Mouse (Mus musculus): ENCODE data around the gene H2-K1. TPM values are rescaled to one million over a fixed set of nuclear protein-coding genes. Genes with fewer than 3 reads are reported as not detected.

Gene H2-K1
- polyA plus RNA-seq (2015; fragmentation: Nextera tagmentation; extraction: Ambion mirVana): 66.0 and 100 TPM in 2 replicates

DNA sequence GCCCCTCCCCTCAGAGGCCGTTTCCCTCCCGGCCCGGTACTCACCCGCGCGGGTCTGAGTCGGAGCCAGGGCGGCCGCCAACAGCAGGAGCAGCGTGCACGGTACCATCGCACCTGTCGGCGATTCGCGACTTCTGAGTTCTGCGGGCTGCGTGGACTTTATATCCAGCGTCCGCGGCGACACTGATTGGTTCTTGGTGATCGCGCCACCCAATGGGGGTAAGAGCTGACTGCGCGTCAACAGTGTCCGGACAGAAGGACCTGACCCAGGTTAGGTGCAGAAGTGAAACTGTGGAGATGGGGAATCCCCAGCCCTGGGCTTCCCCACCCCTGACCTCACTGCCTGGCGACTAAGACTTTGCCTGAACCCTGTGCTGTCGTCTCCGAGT lies at the start of gene H2-K1:
Gene H2-K1, minus strand, starts transcription at position 198 of the 388 bp plus-strand sequence.
- WGBS: under 1% methylated on average over 27 of the region's 30 CpGs
- H3K27ac ChIP-seq (ENCODE audit: low read length): no peak within 1 kb of the TSS

DNA sequence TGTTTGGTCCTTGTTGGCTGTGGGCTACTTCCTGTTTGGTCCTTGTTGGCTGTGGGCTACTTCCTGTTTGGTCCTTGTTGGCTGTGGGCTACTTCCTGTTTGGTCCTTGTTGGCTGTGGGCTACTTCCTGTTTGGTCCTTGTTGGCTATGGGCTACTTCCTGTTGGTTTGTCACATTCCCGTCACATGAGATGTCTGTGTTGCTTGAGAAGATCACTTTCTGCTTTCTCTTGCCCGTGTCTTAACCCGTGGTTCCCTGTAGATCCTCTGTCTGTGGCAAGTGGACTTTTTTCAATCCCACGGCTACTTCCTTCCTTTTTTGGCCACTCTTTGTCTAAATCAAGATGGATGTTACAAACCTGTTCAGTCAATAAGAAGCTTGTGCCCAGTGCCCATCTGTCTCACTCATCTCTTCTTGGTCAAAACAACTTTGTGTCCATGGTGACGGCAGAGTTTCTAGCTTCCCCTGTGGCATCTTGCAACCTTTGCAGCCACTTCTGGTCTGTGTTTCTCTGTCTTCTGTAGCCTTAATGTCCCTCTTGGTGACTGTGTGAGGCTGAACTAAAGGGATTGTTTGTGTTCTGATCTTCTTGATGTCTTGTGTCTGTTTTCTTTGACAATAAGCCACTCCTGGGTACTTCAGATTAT lies 47.4 kb upstream of the H2-K1 start:
- no peaks in the 10 kb centered on the region for H3K27me3 ChIP-seq (ENCODE audit: control insufficient read depth, insufficient read depth, low read length)
- WGBS: 85% methylated on average over 5 of the region's 5 CpGs
- peaks cover 9% of the 10 kb centered on the region for H3K9me3 ChIP-seq (replicated peaks; ENCODE audit: control insufficient read depth, low read length)
- no peaks in the 10 kb centered on the region for H3K36me3 ChIP-seq (ENCODE audit: control insufficient read depth, insufficient read depth)
- no peak for ATAC-seq (replicated peaks; ENCODE audit: extremely low read depth, insufficient read depth, low FRiP score)
- no peak overlapping the region for H3K9ac ChIP-seq (ENCODE audit: low read length)
- no peak overlapping the region for H3K27ac ChIP-seq (ENCODE audit: low read length)
- H3K4me3 ChIP-seq (ENCODE audit: low read length): no peak overlapping the region
- H3K4me2 ChIP-seq (ENCODE audit: low read depth, low read length): no peak overlapping the region
- H3K4me1 ChIP-seq (ENCODE audit: control insufficient read depth, insufficient read depth, low read length): no peaks in the 10 kb centered on the region

More for the DNA sequence above, at the start of gene H2-K1:
- Histone ChIP-seq H3K4me3 (ENCODE audit: low read length) (peak within 1 kb of the TSS; percentile 78), H3K36me3 (ENCODE audit: control insufficient read depth, insufficient read depth) (no peaks in the 10 kb centered on the region), H3K9ac (ENCODE audit: low read length) (peak within 1 kb of the TSS; percentile 80), H3K4me2 (ENCODE audit: low read depth, low read length) (peak within 1 kb of the TSS; percentile 100), H3K4me1 (ENCODE audit: control insufficient read depth, insufficient read depth, low read length) (no peaks in the 10 kb centered on the region), H3K9me3 (replicated peaks; ENCODE audit: control insufficient read depth, low read length) (no peaks in the 10 kb centered on the region), H3K27me3 (ENCODE audit: control insufficient read depth, insufficient read depth, low read length) (no peaks in the 10 kb centered on the region; the same call in 1 of the 2 replicates)
- peak; percentile 89 for ATAC-seq (replicated peaks; ENCODE audit: extremely low read depth, insufficient read depth, low FRiP score)

DNA sequence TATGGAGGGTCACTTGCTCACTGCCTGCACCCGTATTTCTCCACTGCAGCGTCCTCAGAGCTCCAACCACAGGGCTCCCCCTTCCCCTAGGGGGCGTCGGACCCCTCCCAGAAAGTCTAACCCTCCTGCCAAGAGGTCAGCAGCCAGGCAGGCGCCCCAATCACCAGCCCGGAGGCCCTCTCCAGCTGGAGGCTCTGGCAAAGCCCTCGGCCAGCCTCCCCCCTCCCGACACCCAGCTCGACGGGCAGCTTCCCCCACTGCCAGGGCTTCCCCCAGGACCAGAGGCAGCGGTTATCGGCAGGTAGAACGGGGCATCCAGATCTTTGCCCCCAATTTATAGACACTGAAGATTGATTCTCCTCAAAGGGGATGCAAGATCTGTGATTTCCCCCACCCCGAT lies 45.8 kb upstream of the H2-K1 start:
- no peak overlapping the region for H3K27ac ChIP-seq (ENCODE audit: low read length)
- ATAC-seq (replicated peaks; ENCODE audit: extremely low read depth, insufficient read depth, low FRiP score): no peak
- H3K9me3 ChIP-seq (replicated peaks; ENCODE audit: control insufficient read depth, low read length): peaks cover 9% of the 10 kb centered on the region
- H3K36me3 ChIP-seq (ENCODE audit: control insufficient read depth, insufficient read depth): no peaks in the 10 kb centered on the region
- H3K4me3 ChIP-seq (ENCODE audit: low read length): no peak overlapping the region
- no peaks in the 10 kb centered on the region for H3K4me1 ChIP-seq (ENCODE audit: control insufficient read depth, insufficient read depth, low read length)
- H3K27me3 ChIP-seq (ENCODE audit: control insufficient read depth, insufficient read depth, low read length): peaks cover 10% of the 10 kb centered on the region
- 73% methylated on average over 14 of the region's 14 CpGs for WGBS
- no peak overlapping the region for H3K4me2 ChIP-seq (ENCODE audit: low read depth, low read length)
- H3K9ac ChIP-seq (ENCODE audit: low read length): no peak overlapping the region

DNA sequence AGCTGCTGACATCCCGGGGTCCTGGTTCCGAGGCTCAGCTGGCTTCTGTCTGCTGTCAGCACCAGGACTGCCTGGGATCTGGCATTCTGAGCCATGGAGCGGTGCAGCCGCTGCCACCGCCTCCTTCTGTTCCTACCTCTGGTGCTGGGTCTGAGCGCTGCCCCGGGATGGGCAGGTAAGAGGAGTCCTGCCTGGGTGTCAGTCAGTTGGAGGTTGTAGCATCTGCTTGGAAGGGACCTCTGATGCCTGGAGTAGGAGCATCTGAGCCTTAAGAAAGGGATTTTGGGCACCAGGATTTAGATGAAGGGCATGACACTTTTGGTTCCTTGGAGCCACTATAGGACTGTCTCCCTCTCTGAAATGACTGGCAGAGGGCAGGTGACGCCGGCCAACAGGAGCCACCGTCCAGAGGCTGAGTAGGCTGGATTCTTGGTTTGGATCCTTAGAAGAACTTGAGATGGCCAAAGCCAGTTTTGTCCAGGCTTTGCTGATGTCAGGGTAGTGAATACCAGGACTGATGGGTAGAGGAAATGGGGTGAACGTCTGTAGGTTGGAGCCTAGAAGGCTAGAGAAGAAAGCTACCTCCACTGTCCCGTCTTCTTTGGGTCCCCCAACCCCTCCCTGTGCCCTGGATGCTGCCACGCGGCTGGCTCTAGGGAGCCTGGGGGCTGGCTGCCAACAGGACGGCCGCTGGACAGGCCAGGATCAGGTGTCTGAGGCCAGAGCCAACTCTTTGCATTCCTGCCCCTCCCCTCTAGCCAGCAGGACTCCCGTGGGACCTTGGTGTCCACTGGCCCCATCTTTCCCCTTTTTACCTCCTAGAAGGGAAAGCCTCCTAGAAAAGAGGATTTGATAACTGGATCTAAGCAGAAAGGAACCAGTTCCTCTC lies 39.7 kb upstream of the H2-K1 start:
- no peak overlapping the region for H3K27ac ChIP-seq (ENCODE audit: low read length)
- no peaks in the 10 kb centered on the region for H3K9me3 ChIP-seq (replicated peaks; ENCODE audit: control insufficient read depth, low read length)
- H3K27me3 ChIP-seq (ENCODE audit: control insufficient read depth, insufficient read depth, low read length): peaks cover 18% of the 10 kb centered on the region
- H3K36me3 ChIP-seq (ENCODE audit: control insufficient read depth, insufficient read depth): peaks cover 17% of the 10 kb centered on the region
- 0 out of 2 replicates have a peak, but pooled peaks have one; percentile 26 for ATAC-seq (replicated peaks; ENCODE audit: extremely low read depth, insufficient read depth, low FRiP score)
- H3K4me2 ChIP-seq (ENCODE audit: low read depth, low read length): peak overlapping the region; percentile 55
- no peak overlapping the region for H3K9ac ChIP-seq (ENCODE audit: low read length)
- peaks cover 20% of the 10 kb centered on the region for H3K4me1 ChIP-seq (ENCODE audit: control insufficient read depth, insufficient read depth, low read length)
- H3K4me3 ChIP-seq (ENCODE audit: low read length): peak overlapping the region; percentile 34
- 24% methylated on average over 17 of the region's 17 CpGs for WGBS

DNA sequence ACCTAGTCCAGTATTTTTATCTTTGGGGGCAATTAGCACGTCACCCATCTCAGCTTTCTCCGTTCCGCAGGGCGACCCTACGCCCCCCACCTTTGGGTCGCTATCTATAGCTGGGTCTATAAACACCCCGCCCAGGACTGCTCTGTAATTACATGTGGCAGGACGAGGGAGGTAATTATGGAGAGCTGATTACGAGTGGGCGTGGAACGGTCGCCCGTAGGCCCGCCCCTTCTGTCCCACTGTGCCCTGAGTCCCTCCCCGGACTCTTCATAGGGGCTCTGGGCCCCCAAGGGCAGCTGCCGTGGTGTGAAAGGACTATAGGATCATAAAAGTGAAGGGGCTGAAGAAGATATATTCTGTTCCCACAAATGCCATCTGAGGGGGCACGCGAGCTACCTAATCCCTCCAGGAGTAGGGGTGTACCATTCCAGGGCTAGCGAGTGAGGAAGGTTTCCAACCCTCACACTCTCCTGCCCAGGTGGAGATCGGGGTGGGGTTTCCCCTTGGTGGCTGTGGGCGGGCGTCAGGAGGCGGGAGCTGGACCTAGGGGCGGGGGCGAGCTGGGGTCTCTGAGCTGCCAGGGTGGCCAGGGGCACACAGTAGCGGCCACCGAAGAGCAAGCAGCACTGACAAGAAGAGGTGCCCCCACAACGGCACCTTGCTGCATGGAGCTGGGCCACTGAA lies 38.9 kb upstream of the H2-K1 start, which contains the start of gene Col11a2:
Gene Col11a2, plus strand, starts transcription at position 560 of the 684 bp plus-strand sequence.
- Histone ChIP-seq H3K27ac (ENCODE audit: low read length) (no peak within 1 kb of the TSS), H3K9me3 (replicated peaks; ENCODE audit: control insufficient read depth, low read length) (no peaks in the 10 kb centered on the region), H3K27me3 (ENCODE audit: control insufficient read depth, insufficient read depth, low read length) (peaks cover 18% of the 10 kb centered on the region), H3K36me3 (ENCODE audit: control insufficient read depth, insufficient read depth) (peaks cover 17% of the 10 kb centered on the region), H3K9ac (ENCODE audit: low read length) (peak within 1 kb of the TSS; percentile 55), H3K4me3 (ENCODE audit: low read length) (peak within 1 kb of the TSS; percentile 34), H3K4me2 (ENCODE audit: low read depth, low read length) (peak within 1 kb of the TSS; percentile 55), H3K4me1 (ENCODE audit: control insufficient read depth, insufficient read depth, low read length) (peaks cover 20% of the 10 kb centered on the region)
- no peak for ATAC-seq (replicated peaks; ENCODE audit: extremely low read depth, insufficient read depth, low FRiP score)
- 7% methylated on average over 28 of the region's 28 CpGs for WGBS

DNA sequence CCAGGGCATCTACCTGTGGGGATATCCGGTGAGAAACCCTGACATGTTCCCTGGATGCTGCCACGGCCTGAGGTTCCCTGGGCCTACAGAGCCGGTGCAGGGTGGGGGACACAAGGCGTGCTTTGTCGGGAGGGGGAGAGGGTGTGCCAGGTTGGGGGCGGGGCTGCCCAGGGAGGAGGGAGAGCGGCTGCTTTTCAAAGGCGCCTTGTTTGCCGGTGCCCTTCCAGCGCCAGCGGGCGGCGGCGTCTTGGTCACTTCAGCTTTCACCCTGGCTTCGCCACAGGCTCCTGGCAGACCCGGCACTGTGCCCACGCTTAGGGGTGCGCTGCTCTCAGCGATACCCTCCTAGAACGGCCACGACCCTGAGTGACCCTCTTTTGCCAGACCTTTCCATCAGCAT lies 38.3 kb upstream of the H2-K1 start:
- H3K4me2 ChIP-seq (ENCODE audit: low read depth, low read length): peak overlapping the region; percentile 55
- no peak overlapping the region for H3K27ac ChIP-seq (ENCODE audit: low read length)
- H3K9ac ChIP-seq (ENCODE audit: low read length): peak overlapping the region; percentile 55; the same call in 1 of the 2 replicates
- no peak for ATAC-seq (replicated peaks; ENCODE audit: extremely low read depth, insufficient read depth, low FRiP score)
- H3K36me3 ChIP-seq (ENCODE audit: control insufficient read depth, insufficient read depth): peaks cover 17% of the 10 kb centered on the region
- peak overlapping the region; percentile 34 for H3K4me3 ChIP-seq (ENCODE audit: low read length)
- peaks cover 18% of the 10 kb centered on the region for H3K27me3 ChIP-seq (ENCODE audit: control insufficient read depth, insufficient read depth, low read length)
- H3K9me3 ChIP-seq (replicated peaks; ENCODE audit: control insufficient read depth, low read length): no peaks in the 10 kb centered on the region
- 24% methylated on average over 20 of the region's 21 CpGs for WGBS
- peaks cover 24% of the 10 kb centered on the region for H3K4me1 ChIP-seq (ENCODE audit: control insufficient read depth, insufficient read depth, low read length)

DNA sequence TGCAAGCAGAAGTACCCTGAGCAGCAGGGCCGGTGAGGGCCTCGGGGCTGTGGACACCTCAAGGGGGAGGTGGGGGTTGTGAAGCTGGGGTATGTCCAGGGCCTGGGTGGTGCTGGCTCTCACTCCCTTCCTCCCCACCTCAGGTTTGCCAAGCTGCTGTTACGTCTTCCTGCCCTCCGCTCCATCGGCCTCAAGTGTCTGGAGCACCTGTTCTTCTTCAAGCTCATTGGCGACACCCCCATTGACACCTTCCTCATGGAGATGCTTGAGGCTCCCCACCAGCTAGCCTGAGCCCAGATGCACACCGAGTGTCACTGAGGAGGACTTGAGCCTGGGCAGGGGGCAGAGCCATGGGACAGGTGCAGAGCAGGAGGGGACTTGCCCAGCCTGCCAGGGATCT lies 37.1 kb upstream of the H2-K1 start:
- Histone ChIP-seq H3K4me2 (ENCODE audit: low read depth, low read length) (no peak overlapping the region), H3K27me3 (ENCODE audit: control insufficient read depth, insufficient read depth, low read length) (peaks cover 17% of the 10 kb centered on the region), H3K36me3 (ENCODE audit: control insufficient read depth, insufficient read depth) (peaks cover 17% of the 10 kb centered on the region), H3K4me3 (ENCODE audit: low read length) (no peak overlapping the region), H3K4me1 (ENCODE audit: control insufficient read depth, insufficient read depth, low read length) (peaks cover 32% of the 10 kb centered on the region), H3K9ac (ENCODE audit: low read length) (no peak overlapping the region), H3K27ac (ENCODE audit: low read length) (no peak overlapping the region), H3K9me3 (replicated peaks; ENCODE audit: control insufficient read depth, low read length) (no peaks in the 10 kb centered on the region)
- 96% methylated on average over 7 of the region's 7 CpGs for WGBS
- ATAC-seq (replicated peaks; ENCODE audit: extremely low read depth, insufficient read depth, low FRiP score): no peak

DNA sequence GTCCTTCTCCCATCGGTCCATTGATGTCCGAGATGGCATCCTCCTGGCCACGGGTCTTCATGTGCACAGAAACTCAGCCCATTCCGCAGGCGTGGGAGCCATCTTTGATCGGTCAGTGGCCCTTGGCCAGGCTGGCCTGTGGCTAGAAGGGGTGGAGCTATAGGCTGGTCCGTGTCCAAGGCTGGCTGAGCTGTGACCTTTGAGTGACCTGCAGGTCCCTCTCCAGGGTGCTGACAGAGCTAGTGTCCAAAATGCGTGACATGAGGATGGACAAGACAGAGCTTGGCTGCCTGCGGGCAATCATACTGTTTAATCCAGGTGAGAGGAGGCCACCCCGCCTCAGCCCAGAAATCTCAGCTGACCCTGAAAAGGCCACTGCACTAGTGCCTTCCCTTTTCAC lies 36.5 kb upstream of the H2-K1 start:
- Histone ChIP-seq H3K27me3 (ENCODE audit: control insufficient read depth, insufficient read depth, low read length) (peaks cover 13% of the 10 kb centered on the region), H3K4me3 (ENCODE audit: low read length) (no peak overlapping the region), H3K36me3 (ENCODE audit: control insufficient read depth, insufficient read depth) (peaks cover 17% of the 10 kb centered on the region), H3K4me1 (ENCODE audit: control insufficient read depth, insufficient read depth, low read length) (peaks cover 32% of the 10 kb centered on the region), H3K9ac (ENCODE audit: low read length) (no peak overlapping the region), H3K9me3 (replicated peaks; ENCODE audit: control insufficient read depth, low read length) (no peaks in the 10 kb centered on the region), H3K27ac (ENCODE audit: low read length) (no peak overlapping the region), H3K4me2 (ENCODE audit: low read depth, low read length) (no peak overlapping the region)
- no peak for ATAC-seq (replicated peaks; ENCODE audit: extremely low read depth, insufficient read depth, low FRiP score)
- WGBS: 74% methylated on average over 10 of the region's 10 CpGs
